Mouse (Mus musculus): ENCODE results near the gene Cxcl2.

Cxcl2 gene

GRCm38 (mm10) chr5:90894231-90894630 is 9.4 kb upstream of the Cxcl2 start:
- no peak for ATAC-seq (ENCODE audit: low TSS enrichment)

GRCm38 (mm10) chr5:90897429-90897828 is 6.2 kb upstream of the Cxcl2 start:
- ATAC-seq (ENCODE audit: low TSS enrichment) = no peak

- no peak for ATAC-seq (ENCODE audit: low TSS enrichment)
Observed at GRCm38 (mm10) chr5:90899308-90899707, 4.4 kb upstream of the Cxcl2 start.

GRCm38 (mm10) chr5:90900147-90900546 is 3.5 kb upstream of the Cxcl2 start:
- no peak for ATAC-seq (ENCODE audit: low TSS enrichment)

GRCm38 (mm10) chr5:90900688-90901087 is 3.0 kb upstream of the Cxcl2 start:
- ATAC-seq (ENCODE audit: low TSS enrichment) = no peak

GRCm38 (mm10) chr5:90902380-90903260 is 1.1 kb upstream of the Cxcl2 start:
- no peak for ATAC-seq (ENCODE audit: low TSS enrichment)

GRCm38 (mm10) chr5:90908983-90909382 is 5.3 kb downstream of the Cxcl2 start:
- peak; percentile 93 for ATAC-seq (ENCODE audit: low TSS enrichment)

- ATAC-seq (ENCODE audit: low TSS enrichment) = no peak
Observed at GRCm38 (mm10) chr5:90919495-90919894, 15.8 kb downstream of the Cxcl2 start.

- ATAC-seq (ENCODE audit: low TSS enrichment) = no peak
Observed at GRCm38 (mm10) chr5:90922958-90923357, 19.3 kb downstream of the Cxcl2 start.

GRCm38 (mm10) chr5:90930546-90930945 is 26.9 kb downstream of the Cxcl2 start:
- ATAC-seq (ENCODE audit: low TSS enrichment) = peak; percentile 33

- peak; percentile 96 for ATAC-seq (ENCODE audit: low TSS enrichment)
Observed at GRCm38 (mm10) chr5:90930971-90931851, 27.5 kb downstream of the Cxcl2 start, which contains the start of gene Mthfd2l. Mthfd2l (plus strand) TSS chr5:90931117.

GRCm38 (mm10) chr5:90931911-90932310 is 28.2 kb downstream of the Cxcl2 start:
- peak; percentile 15; the same call in 1 of the 2 replicates for ATAC-seq (ENCODE audit: low TSS enrichment)

- ATAC-seq (ENCODE audit: low TSS enrichment) = no peak
Observed at GRCm38 (mm10) chr5:90936706-90937105, 33.0 kb downstream of the Cxcl2 start.

GRCm38 (mm10) chr5:90945453-90945852 is 41.8 kb downstream of the Cxcl2 start:
- ATAC-seq (ENCODE audit: low TSS enrichment) = no peak

- ATAC-seq (ENCODE audit: low TSS enrichment) = no peak
Observed at GRCm38 (mm10) chr5:90949499-90949898, 45.8 kb downstream of the Cxcl2 start.

- peak; percentile 99 for ATAC-seq (ENCODE audit: low TSS enrichment)
Observed at GRCm38 (mm10) chr5:90951475-90951874, 47.8 kb downstream of the Cxcl2 start.

- no peak for ATAC-seq (ENCODE audit: low TSS enrichment)
Observed at GRCm38 (mm10) chr5:90952731-90953481, 49.2 kb downstream of the Cxcl2 start.

All from frontal cortex, adult (tissue).